Mouse (Mus musculus) embryonic facial prominence, embryonic 10.5 days (tissue): ENCODE data around the gene Afap1. TPM values are rescaled to one million over a fixed set of nuclear protein-coding genes. Genes with fewer than 3 reads are reported as not detected.

ENCODE experiments used
- DNase-seq: peaks from one replicate; pipeline ENCODE4 v3.0.0-alpha.2; 2017; ENCODE audit warnings: low spot score
- H3K27ac ChIP-seq: fragments of 300-500 bp; sonication (generic); replicated peaks from 2 replicates; pipeline ENCODE4 v1.5.1; 2016; ENCODE audit warnings: mild to moderate bottlenecking
- H3K27me3 ChIP-seq: fragments of 300-500 bp; sonication (generic); replicated peaks from 2 replicates; pipeline ENCODE4 v1.6.1; 2016; ENCODE audit warnings: low read depth, mild to moderate bottlenecking; ENCODE audit not compliant: poor library complexity, severe bottlenecking
- H3K36me3 ChIP-seq: fragments of 300-500 bp; sonication (generic); replicated peaks from 2 replicates; pipeline ENCODE4 v1.6.1; 2016; ENCODE audit warnings: mild to moderate bottlenecking, moderate library complexity
- H3K4me1 ChIP-seq: fragments of 300-500 bp; sonication (generic); 2 replicates; pipeline ENCODE4 v1.6.1; 2016
- H3K4me3 ChIP-seq: fragments of 300-500 bp; sonication (generic); 2 replicates; pipeline ENCODE4 v1.5.1; 2016; ENCODE audit warnings: mild to moderate bottlenecking, moderate library complexity
- H3K9me3 ChIP-seq: fragments of 300-500 bp; sonication (generic); 2 replicates; pipeline ENCODE4 v1.6.1; 2016; ENCODE audit warnings: mild to moderate bottlenecking
- WGBS: fragments of 180-500 bp; shearing (Covaris S2); methylation state at CpG from one replicate; pipeline ENCODE4 v1.1.7; 2016; 5-methylcytosine and 5-hydroxymethylcytosine counted together
- polyA plus RNA-seq: library from polyadenylated mRNA; unstranded; fragments of >200 nt; fragmentation: Nextera tagmentation; extraction: Ambion mirVana; gene quantifications from 2 replicates; pipeline ENCODE4 v1.2.1, GENCODE M21; 2016

The Afap1 gene
- polyA plus RNA-seq, 1 experiment from 2014 or later = 26.6 TPM

GRCm38 (mm10) chr5:35920076-35920475 is 27.0 kb downstream of the Afap1 start:
- Histone ChIP-seq H3K27me3 (no peaks in the 10 kb centered on the region), H3K9me3 (no peaks in the 10 kb centered on the region), H3K27ac (no peak overlapping the region), H3K36me3 (no peaks in the 10 kb centered on the region), H3K4me3 (no peak overlapping the region), H3K4me1 (peaks cover 96% of the 10 kb centered on the region)
- 64% methylated on average over 4 of the region's 4 CpGs for WGBS
- DNase-seq = no peak

- Histone ChIP-seq H3K27me3 (no peaks in the 10 kb centered on the region), H3K4me1 (peaks cover 96% of the 10 kb centered on the region), H3K9me3 (no peaks in the 10 kb centered on the region), H3K27ac (peak overlapping the region; percentile 63; the same call in 1 of the 2 replicates), H3K36me3 (no peaks in the 10 kb centered on the region), H3K4me3 (no peak overlapping the region)
- DNase-seq = no peak
Measured at GRCm38 (mm10) chr5:35920557-35920956, 27.4 kb downstream of the Afap1 start.

- peak overlapping the region; percentile 63 for H3K27ac ChIP-seq
- no peaks in the 10 kb centered on the region for H3K9me3 ChIP-seq
Measured at GRCm38 (mm10) chr5:35921141-35921540, 28.0 kb downstream of the Afap1 start.

DNA sequence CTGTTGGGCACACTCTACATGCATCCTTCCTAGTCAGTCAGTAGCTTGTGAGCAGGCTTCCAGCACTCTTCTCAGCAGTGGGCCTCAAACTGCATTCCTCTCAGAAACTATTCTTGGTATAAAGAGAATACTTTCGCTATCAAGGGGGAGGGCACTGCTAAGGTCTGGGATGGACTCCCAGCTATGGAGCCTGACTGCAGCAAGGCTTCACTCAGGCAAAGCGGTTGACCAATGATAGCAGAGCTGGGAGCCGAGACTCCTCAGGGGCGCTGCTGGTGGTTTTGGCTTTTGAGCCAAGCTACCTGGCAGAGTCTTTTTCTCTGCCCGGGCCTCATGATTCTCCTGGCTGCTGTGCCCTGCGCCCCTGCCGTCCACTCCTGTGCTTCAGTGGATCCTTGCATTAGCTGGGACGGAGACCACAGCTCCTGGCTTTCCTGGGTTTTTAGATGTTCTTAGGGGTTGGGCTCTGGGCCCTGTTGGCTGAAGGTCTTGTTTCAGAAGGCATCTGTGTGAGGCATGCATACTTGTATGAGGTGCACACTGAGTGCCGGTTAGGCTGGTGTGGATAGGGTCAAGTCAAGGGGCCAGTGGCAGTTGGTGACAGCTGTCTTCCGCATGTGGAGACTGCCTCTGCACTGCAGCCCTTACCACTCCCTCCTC is 28.6 kb downstream of the Afap1 start:
- no peaks in the 10 kb centered on the region for H3K27me3 ChIP-seq
- peak; percentile 47 for DNase-seq
- H3K36me3 ChIP-seq = no peaks in the 10 kb centered on the region
- peak overlapping the region; percentile 63 for H3K27ac ChIP-seq
- H3K9me3 ChIP-seq = no peaks in the 10 kb centered on the region
- WGBS = 43% methylated on average over 10 of the region's 10 CpGs
- H3K4me3 ChIP-seq = peak overlapping the region; percentile 21; the same call in 1 of the 2 replicates
- peaks cover 96% of the 10 kb centered on the region for H3K4me1 ChIP-seq

More at GRCm38 (mm10) chr5:35921141-35921540, 28.0 kb downstream of the Afap1 start:
- Histone ChIP-seq H3K4me1 (peaks cover 96% of the 10 kb centered on the region), H3K36me3 (no peaks in the 10 kb centered on the region), H3K4me3 (peak overlapping the region; percentile 8; the same call in 1 of the 2 replicates), H3K27me3 (no peaks in the 10 kb centered on the region)
- WGBS = 74% methylated on average over 6 of the region's 6 CpGs
- no peak for DNase-seq

GRCm38 (mm10) chr5:35923448-35923847 is 30.3 kb downstream of the Afap1 start:
- 84% methylated on average over 6 of the region's 6 CpGs for WGBS
- peaks cover 96% of the 10 kb centered on the region for H3K4me1 ChIP-seq
- H3K27ac ChIP-seq = peak overlapping the region; percentile 40
- no peaks in the 10 kb centered on the region for H3K9me3 ChIP-seq
- no peaks in the 10 kb centered on the region for H3K27me3 ChIP-seq
- no peak overlapping the region for H3K4me3 ChIP-seq
- H3K36me3 ChIP-seq = no peaks in the 10 kb centered on the region
- no peak for DNase-seq

DNA sequence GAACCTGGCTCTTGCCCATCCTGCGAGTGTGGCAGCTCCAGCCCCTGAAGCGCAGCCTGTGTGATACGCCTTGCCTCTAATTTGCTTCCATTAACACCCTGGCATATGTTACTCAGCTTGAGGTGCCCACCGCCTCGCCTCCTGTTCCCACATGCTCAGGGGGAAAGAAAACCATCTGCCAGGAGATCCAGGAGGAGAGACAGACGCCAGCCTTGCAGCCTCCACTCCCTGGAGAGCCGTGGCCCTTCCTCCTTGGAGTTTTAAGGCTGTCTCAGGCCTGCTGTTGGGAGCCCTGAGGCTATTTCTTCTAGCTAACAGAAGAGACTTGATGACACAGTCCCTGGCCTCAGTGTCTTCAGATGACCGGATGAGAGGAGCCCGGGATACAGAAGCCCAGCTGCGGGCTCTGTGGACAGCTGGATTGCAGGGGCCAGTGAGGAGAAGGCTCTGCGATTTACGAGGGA is 32.1 kb downstream of the Afap1 start:
- no peaks in the 10 kb centered on the region for H3K36me3 ChIP-seq
- peak; percentile 31 for DNase-seq
- no peaks in the 10 kb centered on the region for H3K9me3 ChIP-seq
- no peaks in the 10 kb centered on the region for H3K27me3 ChIP-seq
- no peak overlapping the region for H3K4me3 ChIP-seq
- peaks cover 78% of the 10 kb centered on the region for H3K4me1 ChIP-seq
- peak overlapping the region; percentile 45 for H3K27ac ChIP-seq
- 40% methylated on average over 12 of the region's 12 CpGs for WGBS

- peaks cover 65% of the 10 kb centered on the region for H3K4me1 ChIP-seq
- 79% methylated on average over 8 of the region's 8 CpGs for WGBS
- H3K36me3 ChIP-seq = no peaks in the 10 kb centered on the region
- peak overlapping the region; percentile 51; the same call in 1 of the 2 replicates for H3K27ac ChIP-seq
- H3K27me3 ChIP-seq = no peaks in the 10 kb centered on the region
- no peak overlapping the region for H3K4me3 ChIP-seq
- DNase-seq = no peak
- H3K9me3 ChIP-seq = no peaks in the 10 kb centered on the region
Measured at GRCm38 (mm10) chr5:35926511-35926910, 33.4 kb downstream of the Afap1 start.

DNA sequence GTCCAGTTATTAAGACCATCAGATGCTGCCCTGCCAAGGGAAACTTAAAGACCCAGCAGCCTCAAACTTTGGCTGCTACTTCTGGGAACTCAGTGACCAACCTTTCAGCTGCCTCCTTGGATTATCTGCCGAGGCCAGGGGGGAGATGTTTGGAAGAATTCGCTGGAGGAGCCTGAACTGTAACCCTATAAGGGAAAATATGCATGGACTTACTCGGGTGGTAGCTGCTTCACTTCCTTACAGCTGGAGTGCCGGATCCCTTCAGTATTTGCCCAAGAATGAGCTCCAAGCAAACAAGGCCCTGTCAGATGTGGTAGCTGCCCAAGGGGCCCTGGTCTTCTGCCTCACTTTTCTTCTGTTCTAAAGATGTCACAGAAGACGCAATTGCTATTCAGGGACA is 38.2 kb downstream of the Afap1 start:
- Histone ChIP-seq H3K36me3 (peaks cover 12% of the 10 kb centered on the region), H3K4me1 (peaks cover 39% of the 10 kb centered on the region), H3K9me3 (no peaks in the 10 kb centered on the region), H3K27ac (no peak overlapping the region), H3K4me3 (no peak overlapping the region), H3K27me3 (no peaks in the 10 kb centered on the region)
- DNase-seq = no peak
- 68% methylated on average over 5 of the region's 5 CpGs for WGBS

GRCm38 (mm10) chr5:35933059-35933458 is 39.9 kb downstream of the Afap1 start:
- WGBS = 84% methylated on average over 10 of the region's 10 CpGs

GRCm38 (mm10) chr5:35935939-35936338 is 42.8 kb downstream of the Afap1 start:
- H3K4me3 ChIP-seq = no peak overlapping the region
- peaks cover 23% of the 10 kb centered on the region for H3K36me3 ChIP-seq
- DNase-seq = no peak
- H3K4me1 ChIP-seq = peaks cover 27% of the 10 kb centered on the region
- H3K9me3 ChIP-seq = no peaks in the 10 kb centered on the region
- 83% methylated on average over 7 of the region's 7 CpGs for WGBS
- no peaks in the 10 kb centered on the region for H3K27me3 ChIP-seq
- no peak overlapping the region for H3K27ac ChIP-seq

More at GRCm38 (mm10) chr5:35933059-35933458, 39.9 kb downstream of the Afap1 start:
- Histone ChIP-seq H3K9me3 (no peaks in the 10 kb centered on the region), H3K36me3 (peaks cover 22% of the 10 kb centered on the region), H3K27ac (no peak overlapping the region), H3K4me1 (peaks cover 22% of the 10 kb centered on the region), H3K4me3 (no peak overlapping the region), H3K27me3 (no peaks in the 10 kb centered on the region)
- DNase-seq = no peak

- Histone ChIP-seq H3K27me3 (no peaks in the 10 kb centered on the region), H3K9me3 (no peaks in the 10 kb centered on the region; the same call in 1 of the 2 replicates), H3K4me1 (peaks cover 24% of the 10 kb centered on the region), H3K4me3 (no peak overlapping the region), H3K36me3 (peaks cover 32% of the 10 kb centered on the region), H3K27ac (no peak overlapping the region)
- WGBS = 76% methylated on average over 10 of the region's 10 CpGs
- no peak for DNase-seq
Measured at GRCm38 (mm10) chr5:35938249-35939223, 45.4 kb downstream of the Afap1 start.

DNA sequence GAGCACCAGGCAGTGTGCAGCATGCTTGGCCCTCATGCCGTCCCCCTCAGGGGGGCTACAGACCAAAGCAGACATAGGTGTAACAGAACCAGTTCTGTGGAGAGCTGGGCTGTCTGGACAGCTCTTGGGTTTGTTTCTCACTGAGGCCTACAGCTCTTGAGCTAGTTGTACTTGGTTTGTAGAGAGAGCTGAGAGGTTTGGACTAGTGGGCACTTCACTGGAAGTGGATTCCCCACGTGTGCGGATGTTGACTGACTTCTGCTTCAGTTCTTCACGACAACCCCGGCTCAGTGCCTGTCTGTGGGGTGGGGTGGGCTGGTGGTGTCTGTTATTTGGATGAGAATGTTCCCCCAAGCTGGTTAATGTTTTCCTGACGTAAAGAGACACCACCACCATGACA is 46.8 kb downstream of the Afap1 start:
- H3K27ac ChIP-seq = no peak overlapping the region
- DNase-seq = no peak
- WGBS = 90% methylated on average over 6 of the region's 6 CpGs
- H3K4me1 ChIP-seq = peaks cover 19% of the 10 kb centered on the region
- H3K27me3 ChIP-seq = no peaks in the 10 kb centered on the region
- no peak overlapping the region for H3K4me3 ChIP-seq
- no peaks in the 10 kb centered on the region; the same call in 1 of the 2 replicates for H3K9me3 ChIP-seq
- H3K36me3 ChIP-seq = peaks cover 47% of the 10 kb centered on the region
